Mouse (Mus musculus) olfactory bulb, adult 2 months (tissue): ENCODE results near the gene Cldn9.

Experiments used
- CTCF ChIP-seq: fragments of 200-500 bp; IDR thresholded peaks from 2 replicates; pipeline ENCODE4 v1.5.1; 2012; ENCODE audit warnings: low read depth, mild to moderate bottlenecking, low read length, moderate library complexity; ENCODE audit not compliant: insufficient read depth
- POLR2A ChIP-seq: fragments of 200-500 bp; IDR thresholded peaks from 2 replicates; pipeline ENCODE4 v1.6.1; 2012; ENCODE audit warnings: mild to moderate bottlenecking, low read depth, low read length, moderate library complexity; ENCODE audit not compliant: insufficient read depth

- TF ChIP-seq CTCF (no peak), POLR2A (no peak)
Observed at GRCm38 (mm10) chr17:23719455-23719854, 35.6 kb upstream of the Cldn9 start.
